Mouse (Mus musculus) liver, embryonic 14.5 days (tissue): Measurements from ENCODE around the gene St5. TPM values are rescaled to one million over a fixed set of nuclear protein-coding genes. Genes with fewer than 3 reads are reported as not detected.

Experiments
- ATAC-seq: fragments of 200-750 bp; cut with Nextera tagmentation; 2 replicates; pipeline ENCODE4 v1.8.0; 2017; ENCODE audit warnings: moderate number of reproducible peaks, mild to moderate bottlenecking, moderate library complexity; ENCODE audit not compliant: insufficient read depth
- DNase-seq, 3 experiments: peaks; one replicate each; pipeline ENCODE4 v3.0.0-alpha.2; 2012 to 2013; ENCODE audit warnings: low read depth in 3 of 3, low spot score in 3 of 3
- H3K27ac ChIP-seq: fragments of 300-500 bp; sonication (generic); 2 replicates; pipeline ENCODE4 v1.5.1; 2014; ENCODE audit warnings: moderate library complexity, mild to moderate bottlenecking, control low read depth, inconsistent platforms
- H3K27me3 ChIP-seq: fragments of 300-500 bp; sonication (generic); 2 replicates; pipeline ENCODE4 v1.6.1; 2014; ENCODE audit warnings: mild to moderate bottlenecking, low read length, moderate library complexity; ENCODE audit not compliant: control insufficient read depth, insufficient read depth
- H3K36me3 ChIP-seq: fragments of 300-500 bp; sonication (generic); replicated peaks from 2 replicates; pipeline ENCODE4 v1.6.1; 2014; ENCODE audit warnings: low read depth; ENCODE audit not compliant: control insufficient read depth, insufficient read depth
- H3K4me1 ChIP-seq, 2 experiments: fragments of 200-500 bp in 1 of 2; fragments of 300-500 bp in 1 of 2; sonication (generic) in 1 of 2; replicated peaks; 2 replicates each; pipeline ENCODE4 v1.6.1; 2012 to 2014; ENCODE audit warnings: antibody characterized with exemption in 1 of 2, inconsistent platforms in 1 of 2, low read length in 1 of 2; ENCODE audit not compliant: control insufficient read depth in 2 of 2, insufficient read depth in 2 of 2
- H3K4me2 ChIP-seq: fragments of 300-500 bp; sonication (generic); 2 replicates; pipeline ENCODE4 v1.6.1; 2014; ENCODE audit warnings: low read depth, mild to moderate bottlenecking, control low read depth, moderate library complexity
- H3K4me3 ChIP-seq, 2 experiments: fragments of 200-500 bp in 1 of 2; fragments of 300-500 bp in 1 of 2; sonication (generic) in 1 of 2; 2 replicates each; pipeline ENCODE4 v1.5.1; 2012 to 2014; ENCODE audit warnings: low read depth in 2 of 2, low read length in 2 of 2, mild to moderate bottlenecking in 2 of 2, control low read depth in 1 of 2, inconsistent platforms in 1 of 2, moderate library complexity in 1 of 2; ENCODE audit not compliant: insufficient read depth in 1 of 2
- H3K9ac ChIP-seq: fragments of 300-500 bp; sonication (generic); replicated peaks from 2 replicates; pipeline ENCODE4 v1.6.1; 2014; ENCODE audit warnings: mild to moderate bottlenecking, control low read depth, moderate library complexity
- H3K9me3 ChIP-seq: fragments of 300-500 bp; sonication (generic); 2 replicates; pipeline ENCODE4 v1.6.1; 2016; ENCODE audit warnings: low read length, mixed read lengths; ENCODE audit not compliant: control insufficient read depth
- CTCF ChIP-seq: IDR thresholded peaks from 2 replicates; pipeline ENCODE4 v1.5.1; 2016; ENCODE audit warnings: antibody characterized with exemption, low read depth, control low read depth
- EP300 ChIP-seq: IDR thresholded peaks from 2 replicates; pipeline ENCODE4 v1.6.1; 2016; ENCODE audit warnings: antibody characterized with exemption, low read depth
- WGBS: fragments of 180-500 bp; shearing (Covaris S2); extraction: QIAGEN DNeasy Blood & Tissue Kit; methylation state at CpG from one replicate; pipeline ENCODE4 v1.1.7; 2014; ENCODE audit not compliant: insufficient replicate concordance; 5-methylcytosine and 5-hydroxymethylcytosine counted together
- microRNA-seq: library from miRNA; unstranded; fragments of <30 nt; microRNA quantifications from one replicate; pipeline ENCODE4, GENCODE M21; 2016
- polyA plus RNA-seq, 2 experiments: library from polyadenylated mRNA; depleted of rRNA in 1 of 2; stranded (reverse) in 1 of 2; unstranded in 1 of 2; fragments of >200 nt; fragmentation: Nextera tagmentation in 1 of 2; extraction: Ambion mirVana in 1 of 2; gene quantifications; 2 replicates each; pipeline versions ENCODE4 v1.2.1 to v1.2.3; 2012 to 2014

The St5 gene
- polyA plus RNA-seq, 2 experiments, result 13.8 to 14.0 TPM

- Histone ChIP-seq H3K4me2 (no peak overlapping the region), H3K27ac (no peak overlapping the region), H3K4me3 (no peak overlapping the region), H3K27me3 (no peaks in the 10 kb centered on the region), H3K9me3 (no peaks in the 10 kb centered on the region), H3K4me1 (no peaks in the 10 kb centered on the region), H3K9ac (no peak overlapping the region), H3K36me3 (no peaks in the 10 kb centered on the region)
- 48% methylated on average over 18 of the region's 18 CpGs for WGBS
- ATAC-seq (no peak), DNase-seq (no peak)
- TF ChIP-seq EP300 (no peak), CTCF (no peak)
These were observed 210.6 kb downstream of the St5 start for GRCm38 (mm10) chr7:109492616-109493318.

GRCm38 (mm10) chr7:109484221-109484620, 219.2 kb downstream of the St5 start:
- Histone ChIP-seq H3K36me3 (no peaks in the 10 kb centered on the region), H3K9ac (no peak overlapping the region), H3K9me3 (no peaks in the 10 kb centered on the region), H3K27me3 (no peaks in the 10 kb centered on the region), H3K4me3 (no peak overlapping the region), H3K4me1 (no peaks in the 10 kb centered on the region), H3K27ac (no peak overlapping the region), H3K4me2 (no peak overlapping the region)
- 48% methylated on average over 5 of the region's 5 CpGs for WGBS
- DNase-seq (no peak), ATAC-seq (no peak)
- TF ChIP-seq CTCF, result no peak
- no peak for TF ChIP-seq EP300

GRCm38 (mm10) chr7:109480765-109481197, 222.6 kb downstream of the St5 start:
- Histone ChIP-seq H3K4me2 (no peak overlapping the region), H3K36me3 (no peaks in the 10 kb centered on the region), H3K4me1 (no peaks in the 10 kb centered on the region), H3K9me3 (no peaks in the 10 kb centered on the region), H3K4me3 (no peak overlapping the region), H3K9ac (no peak overlapping the region), H3K27me3 (no peaks in the 10 kb centered on the region), H3K27ac (no peak overlapping the region)
- no peak for DNase-seq
- TF ChIP-seq CTCF, result no peak
- TF ChIP-seq EP300, result no peak
- 47% methylated on average over 7 of the region's 7 CpGs for WGBS
- no peak for ATAC-seq

- H3K9ac ChIP-seq, result no peak overlapping the region
- ATAC-seq (no peak), DNase-seq (no peak)
- H3K4me2 ChIP-seq, result no peak overlapping the region
- WGBS, result 63% methylated on average over 3 of the region's 3 CpGs
- no peak overlapping the region for H3K4me3 ChIP-seq
- TF ChIP-seq EP300, result no peak
- TF ChIP-seq CTCF, result no peak
- H3K27me3 ChIP-seq, result no peaks in the 10 kb centered on the region
- H3K27ac ChIP-seq, result no peak overlapping the region
- no peaks in the 10 kb centered on the region for H3K4me1 ChIP-seq
- H3K9me3 ChIP-seq, result no peaks in the 10 kb centered on the region
- H3K36me3 ChIP-seq, result no peaks in the 10 kb centered on the region
These were observed 225.5 kb downstream of the St5 start for GRCm38 (mm10) chr7:109477926-109478325.

Small RNA genes within 50 kb of the gene (microRNA-seq; reads per million reads assigned to microRNA genes)
- 2.5 reads per million for gene Gm47284

Other genes with a start within 250 kb of the St5 start
- 0.03 TPM in 2 replicates for gene Trim66, start 195.5 kb downstream of the St5 start, polyA plus RNA-seq (2012; rRNA removed)
- 0.03 TPM in 1 of 2 replicates, not detected in the other for gene Trim66, start 195.5 kb downstream of the St5 start, polyA plus RNA-seq (2014; fragmentation: Nextera tagmentation; extraction: Ambion mirVana)
- 389 and 486 TPM in 2 replicates for gene Rpl27a, start 184.5 kb downstream of the St5 start, polyA plus RNA-seq (2012; rRNA removed)
- gene Rpl27a, start 184.5 kb downstream of the St5 start, polyA plus RNA-seq (2014; fragmentation: Nextera tagmentation; extraction: Ambion mirVana), result 93.6 and 94.5 TPM in 2 replicates
- 11.2 and 19.5 TPM in 2 replicates for gene Akip1, start 85 bp upstream of the St5 start, polyA plus RNA-seq (2012; rRNA removed)
- gene Akip1, start 85 bp upstream of the St5 start, polyA plus RNA-seq (2014; fragmentation: Nextera tagmentation; extraction: Ambion mirVana), result 42.5 and 44.6 TPM in 2 replicates
- 0.03 and 0.07 TPM in 2 replicates for gene BC051019, start 20.2 kb upstream of the St5 start, polyA plus RNA-seq (2012; rRNA removed)
- gene BC051019, start 20.2 kb upstream of the St5 start, polyA plus RNA-seq (2014; fragmentation: Nextera tagmentation; extraction: Ambion mirVana), result 0.11 and 0.19 TPM in 2 replicates
- not detected in 2 replicates for gene Ascl3, start 28.1 kb upstream of the St5 start, polyA plus RNA-seq (2012; rRNA removed)
- gene Ascl3, start 28.1 kb upstream of the St5 start, polyA plus RNA-seq (2014; fragmentation: Nextera tagmentation; extraction: Ambion mirVana), result not detected in 2 replicates
- 14.3 and 15.9 TPM in 2 replicates for gene Tmem9b, start 49.3 kb upstream of the St5 start, polyA plus RNA-seq (2012; rRNA removed)
- gene Tmem9b, start 49.3 kb upstream of the St5 start, polyA plus RNA-seq (2014; fragmentation: Nextera tagmentation; extraction: Ambion mirVana), result 40.8 and 41.0 TPM in 2 replicates
- 0.10 and 0.22 TPM in 2 replicates for gene Nrip3, start 78.4 kb upstream of the St5 start, polyA plus RNA-seq (2012; rRNA removed)
- 0.13 and 0.23 TPM in 2 replicates for gene Nrip3, start 78.4 kb upstream of the St5 start, polyA plus RNA-seq (2014; fragmentation: Nextera tagmentation; extraction: Ambion mirVana)
- gene Scube2, start 162.1 kb upstream of the St5 start, polyA plus RNA-seq (2012; rRNA removed), result 0.01 and 0.02 TPM in 2 replicates
- gene Scube2, start 162.1 kb upstream of the St5 start, polyA plus RNA-seq (2014; fragmentation: Nextera tagmentation; extraction: Ambion mirVana), result 0.03 TPM in 1 of 2 replicates, not detected in the other